Mouse (Mus musculus): ENCODE measurements around the gene Cadm1. TPM values are rescaled to one million over a fixed set of nuclear protein-coding genes. Genes with fewer than 3 reads are reported as not detected.

Gene Cadm1
- polyA plus RNA-seq, 1 experiment from 2014 or later = 206 TPM

DNA sequence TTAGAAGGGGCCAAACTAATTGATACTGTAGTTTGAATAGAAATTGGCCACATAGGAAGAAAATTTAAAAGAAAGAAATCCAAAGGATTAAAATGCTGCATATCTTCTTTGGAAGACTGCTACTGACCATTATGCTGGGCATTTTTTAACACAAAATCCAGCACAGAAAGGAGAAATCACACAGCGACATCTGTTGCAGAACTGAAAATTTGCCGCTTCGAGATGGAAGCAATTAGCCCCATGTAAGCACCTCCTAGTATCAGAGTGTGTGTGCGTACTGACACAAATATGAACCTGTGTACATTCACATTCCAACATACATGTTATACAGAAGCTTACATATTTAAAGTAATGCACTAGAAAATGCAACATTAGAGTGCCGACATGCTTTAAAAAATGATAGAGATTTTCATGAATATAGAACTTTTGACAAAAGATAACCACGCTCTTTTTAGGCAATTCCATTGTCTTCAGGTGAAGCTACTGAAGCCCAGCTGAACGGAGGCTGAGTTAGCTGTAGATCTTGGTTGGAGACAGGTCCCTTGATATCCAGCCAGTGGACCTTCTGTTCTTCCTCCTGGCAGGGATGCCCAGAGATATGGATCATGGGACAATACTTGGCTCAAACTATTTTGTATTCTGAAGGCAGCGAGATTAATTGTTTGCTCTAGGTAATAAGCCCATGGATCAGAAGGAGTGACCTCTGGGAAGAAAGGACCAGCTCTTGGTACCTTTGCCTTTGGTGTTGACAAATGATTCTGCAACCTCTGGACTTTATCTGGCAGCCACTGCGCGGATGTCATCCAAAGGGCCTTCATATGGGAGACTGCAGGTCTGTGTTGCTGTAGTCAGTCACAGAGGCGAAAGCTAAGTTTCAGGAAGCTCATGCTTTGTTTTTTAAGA, 4.9 kb downstream of the Cadm1 start:
- Histone ChIP-seq H3K4me2 (ENCODE audit: low read length) (peak overlapping the region; percentile 14; the same call in 1 of the 2 replicates), H3K27ac (ENCODE audit: low read depth, low read length) (no peak overlapping the region), H3K36me3 (ENCODE audit: control insufficient read depth, insufficient read depth, low read length) (peaks cover 21% of the 10 kb centered on the region), H3K9me3 (replicated peaks; ENCODE audit: control insufficient read depth, low read length) (no peaks in the 10 kb centered on the region), H3K9ac (ENCODE audit: low read length) (no peak overlapping the region), H3K4me3 (ENCODE audit: low read depth, low read length) (no peak overlapping the region), H3K27me3 (replicated peaks; ENCODE audit: control insufficient read depth, insufficient read depth, low read length) (no peaks in the 10 kb centered on the region), H3K4me1 (ENCODE audit: control insufficient read depth, insufficient read depth, low read length) (peaks cover 29% of the 10 kb centered on the region)
- ATAC-seq (no peak), DNase-seq (ENCODE audit: low spot score) (peak; percentile 38)
- WGBS = 75% methylated on average over 11 of the region's 11 CpGs

GRCm38 (mm10) chr9:47545245-47545644, 15.3 kb downstream of the Cadm1 start:
- H3K4me2 ChIP-seq (ENCODE audit: low read length) = no peak overlapping the region
- H3K4me3 ChIP-seq (ENCODE audit: low read depth, low read length) = no peak overlapping the region
- DNase-seq (ENCODE audit: low spot score) (no peak), ATAC-seq (no peak)
- H3K9me3 ChIP-seq (replicated peaks; ENCODE audit: control insufficient read depth, low read length) = no peaks in the 10 kb centered on the region
- H3K9ac ChIP-seq (ENCODE audit: low read length) = no peak overlapping the region
- no peak overlapping the region for H3K27ac ChIP-seq (ENCODE audit: low read depth, low read length)
- H3K27me3 ChIP-seq (replicated peaks; ENCODE audit: control insufficient read depth, insufficient read depth, low read length) = no peaks in the 10 kb centered on the region
- peaks cover 9% of the 10 kb centered on the region for H3K4me1 ChIP-seq (ENCODE audit: control insufficient read depth, insufficient read depth, low read length)
- H3K36me3 ChIP-seq (ENCODE audit: control insufficient read depth, insufficient read depth, low read length) = peaks cover 21% of the 10 kb centered on the region; the same call in 1 of the 2 replicates
- WGBS = 92% methylated on average over 7 of the region's 7 CpGs

DNA sequence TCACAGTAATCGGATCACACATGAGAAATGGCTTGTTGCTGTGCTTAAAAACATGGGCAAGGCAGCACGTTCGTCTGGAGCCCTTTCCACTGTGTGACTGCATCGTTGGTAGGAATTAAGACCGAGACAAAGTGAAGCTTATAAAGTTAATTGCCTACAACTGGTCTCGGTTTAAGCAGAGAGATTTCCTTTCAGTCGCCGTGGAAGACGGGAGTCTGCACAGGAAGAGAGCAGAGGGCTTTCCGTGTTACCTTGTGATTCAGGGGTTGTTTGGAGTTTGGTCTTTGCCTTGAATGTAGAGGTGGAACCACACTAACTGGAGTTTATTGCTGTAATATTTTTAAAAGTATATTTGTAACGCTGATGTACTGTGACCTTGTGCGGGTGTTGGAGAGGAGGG, 15.7 kb downstream of the Cadm1 start:
- Histone ChIP-seq H3K36me3 (ENCODE audit: control insufficient read depth, insufficient read depth, low read length) (peaks cover 21% of the 10 kb centered on the region; the same call in 1 of the 2 replicates), H3K4me1 (ENCODE audit: control insufficient read depth, insufficient read depth, low read length) (peaks cover 9% of the 10 kb centered on the region), H3K4me2 (ENCODE audit: low read length) (no peak overlapping the region), H3K27me3 (replicated peaks; ENCODE audit: control insufficient read depth, insufficient read depth, low read length) (no peaks in the 10 kb centered on the region), H3K27ac (ENCODE audit: low read depth, low read length) (no peak overlapping the region), H3K9me3 (replicated peaks; ENCODE audit: control insufficient read depth, low read length) (no peaks in the 10 kb centered on the region), H3K4me3 (ENCODE audit: low read depth, low read length) (no peak overlapping the region), H3K9ac (ENCODE audit: low read length) (no peak overlapping the region)
- DNase-seq (ENCODE audit: low spot score) (no peak), ATAC-seq (no peak)
- WGBS = 38% methylated on average over 12 of the region's 12 CpGs

GRCm38 (mm10) chr9:47548402-47548801, 18.4 kb downstream of the Cadm1 start:
- H3K4me3 ChIP-seq (ENCODE audit: low read depth, low read length) = no peak overlapping the region
- no peak overlapping the region for H3K9ac ChIP-seq (ENCODE audit: low read length)
- no peaks in the 10 kb centered on the region for H3K9me3 ChIP-seq (replicated peaks; ENCODE audit: control insufficient read depth, low read length)

GRCm38 (mm10) chr9:47548916-47549315, 18.9 kb downstream of the Cadm1 start:
- Histone ChIP-seq H3K36me3 (ENCODE audit: control insufficient read depth, insufficient read depth, low read length) (peaks cover 15% of the 10 kb centered on the region; the same call in 1 of the 2 replicates), H3K9ac (ENCODE audit: low read length) (no peak overlapping the region), H3K4me3 (ENCODE audit: low read depth, low read length) (no peak overlapping the region), H3K4me1 (ENCODE audit: control insufficient read depth, insufficient read depth, low read length) (peaks cover 9% of the 10 kb centered on the region), H3K9me3 (replicated peaks; ENCODE audit: control insufficient read depth, low read length) (no peaks in the 10 kb centered on the region), H3K27me3 (replicated peaks; ENCODE audit: control insufficient read depth, insufficient read depth, low read length) (no peaks in the 10 kb centered on the region), H3K4me2 (ENCODE audit: low read length) (no peak overlapping the region), H3K27ac (ENCODE audit: low read depth, low read length) (no peak overlapping the region)
- DNase-seq (ENCODE audit: low spot score) (peak; percentile 65), ATAC-seq (peak; percentile 32; the same call in 1 of the 2 replicates)
- WGBS = 56% methylated on average over 5 of the region's 5 CpGs

More at GRCm38 (mm10) chr9:47548402-47548801, 18.4 kb downstream of the Cadm1 start:
- 0 out of 2 replicates have a peak, but pooled peaks have one; percentile 10 for ATAC-seq
- peaks cover 9% of the 10 kb centered on the region for H3K4me1 ChIP-seq (ENCODE audit: control insufficient read depth, insufficient read depth, low read length)
- H3K36me3 ChIP-seq (ENCODE audit: control insufficient read depth, insufficient read depth, low read length) = peaks cover 20% of the 10 kb centered on the region; the same call in 1 of the 2 replicates
- WGBS = 89% methylated on average over 12 of the region's 12 CpGs
- H3K27me3 ChIP-seq (replicated peaks; ENCODE audit: control insufficient read depth, insufficient read depth, low read length) = no peaks in the 10 kb centered on the region
- DNase-seq (ENCODE audit: low spot score) = no peak
- H3K4me2 ChIP-seq (ENCODE audit: low read length) = no peak overlapping the region
- no peak overlapping the region for H3K27ac ChIP-seq (ENCODE audit: low read depth, low read length)

DNA sequence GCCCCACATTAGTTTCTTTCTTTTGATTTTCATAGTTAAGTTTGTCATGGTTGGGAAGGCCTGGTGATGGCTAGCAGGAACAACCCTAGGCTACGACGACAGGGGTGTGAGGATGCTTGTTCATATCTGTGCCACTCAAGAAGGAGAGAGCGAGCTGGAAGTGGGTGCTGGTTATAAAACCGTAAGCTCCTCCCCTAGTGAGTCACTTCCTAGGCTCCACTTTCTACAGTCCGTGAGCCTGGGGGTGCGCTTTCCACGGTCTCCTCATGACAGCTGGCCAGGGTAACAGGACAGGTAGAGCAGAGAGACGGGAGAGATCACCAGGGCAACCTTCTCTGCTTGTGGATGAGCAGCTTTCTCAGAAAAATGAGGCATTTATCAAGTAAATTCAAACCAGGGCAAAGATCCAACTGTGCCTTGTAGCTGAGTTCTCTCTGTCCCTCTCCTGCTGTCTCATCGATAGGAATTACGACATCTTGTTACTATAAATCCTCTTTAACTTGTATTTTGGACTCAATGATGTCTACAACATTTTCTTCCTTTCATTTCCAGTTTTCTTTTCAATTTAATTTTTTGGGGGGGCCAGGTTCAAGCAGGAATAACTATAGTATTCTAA, 23.1 kb downstream of the Cadm1 start:
- Histone ChIP-seq H3K9ac (ENCODE audit: low read length) (no peak overlapping the region), H3K4me1 (ENCODE audit: control insufficient read depth, insufficient read depth, low read length) (peaks cover 6% of the 10 kb centered on the region; the same call in 1 of the 2 replicates), H3K36me3 (ENCODE audit: control insufficient read depth, insufficient read depth, low read length) (peaks cover 11% of the 10 kb centered on the region; the same call in 1 of the 2 replicates), H3K4me3 (ENCODE audit: low read depth, low read length) (no peak overlapping the region), H3K27me3 (replicated peaks; ENCODE audit: control insufficient read depth, insufficient read depth, low read length) (no peaks in the 10 kb centered on the region), H3K4me2 (ENCODE audit: low read length) (no peak overlapping the region), H3K9me3 (replicated peaks; ENCODE audit: control insufficient read depth, low read length) (no peaks in the 10 kb centered on the region), H3K27ac (ENCODE audit: low read depth, low read length) (no peak overlapping the region)
- DNase-seq (ENCODE audit: low spot score) (no peak), ATAC-seq (no peak)
- WGBS = 92% methylated on average over 10 of the region's 10 CpGs

DNA sequence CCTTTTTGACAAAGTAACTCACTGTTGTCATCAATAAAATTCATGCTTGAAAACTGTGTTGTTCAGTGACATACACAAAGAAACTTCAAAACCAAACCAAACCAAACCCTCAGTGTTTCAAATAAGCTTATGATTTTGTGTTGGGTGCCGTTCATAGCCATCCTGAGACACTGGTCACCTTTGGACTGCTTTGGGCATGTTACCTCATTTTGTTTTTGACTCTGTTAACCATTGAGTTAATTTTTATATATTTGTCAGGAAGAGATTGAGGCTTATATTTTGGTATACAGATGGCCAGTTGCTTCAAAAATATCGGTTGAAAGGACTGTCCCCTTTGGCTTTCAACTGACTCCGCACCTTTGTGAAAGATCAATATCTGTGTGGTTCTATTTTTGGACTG, 30.8 kb downstream of the Cadm1 start:
- H3K36me3 ChIP-seq (ENCODE audit: control insufficient read depth, insufficient read depth, low read length) = no peaks in the 10 kb centered on the region
- ATAC-seq = no peak
- H3K4me1 ChIP-seq (ENCODE audit: control insufficient read depth, insufficient read depth, low read length) = peaks cover 19% of the 10 kb centered on the region
- H3K9ac ChIP-seq (ENCODE audit: low read length) = no peak overlapping the region
- no peak overlapping the region for H3K4me3 ChIP-seq (ENCODE audit: low read depth, low read length)
- no peak for DNase-seq (ENCODE audit: low spot score)
- H3K27me3 ChIP-seq (replicated peaks; ENCODE audit: control insufficient read depth, insufficient read depth, low read length) = no peaks in the 10 kb centered on the region
- no peak overlapping the region for H3K4me2 ChIP-seq (ENCODE audit: low read length)
- no peaks in the 10 kb centered on the region for H3K9me3 ChIP-seq (replicated peaks; ENCODE audit: control insufficient read depth, low read length)
- no peak overlapping the region for H3K27ac ChIP-seq (ENCODE audit: low read depth, low read length)
- WGBS = 94% methylated on average over 3 of the region's 3 CpGs

DNA sequence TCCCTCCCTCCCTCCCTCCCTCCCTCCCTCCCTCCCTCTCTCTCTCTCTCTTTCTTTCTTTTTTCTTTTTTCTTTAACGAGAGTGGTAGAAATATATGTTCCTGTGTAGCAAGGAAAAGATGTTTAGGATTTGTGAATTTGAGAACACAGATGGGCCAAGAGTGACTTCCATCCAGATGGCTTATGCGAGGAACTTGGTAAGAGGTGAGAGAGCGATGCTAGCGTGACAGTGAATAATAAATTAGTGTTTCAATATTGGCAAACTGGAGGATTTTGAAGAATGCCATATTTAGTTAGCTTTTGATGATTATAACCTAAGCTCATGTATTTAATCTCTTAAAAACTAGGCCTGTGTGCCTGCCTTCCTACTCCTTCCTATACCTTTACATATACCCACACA, 31.6 kb downstream of the Cadm1 start:
- WGBS = 65% methylated on average over 3 of the region's 4 CpGs

More for the DNA sequence above, 31.6 kb downstream of the Cadm1 start:
- H3K4me1 ChIP-seq (ENCODE audit: control insufficient read depth, insufficient read depth, low read length) = peaks cover 16% of the 10 kb centered on the region
- H3K27ac ChIP-seq (ENCODE audit: low read depth, low read length) = no peak overlapping the region
- no peaks in the 10 kb centered on the region for H3K9me3 ChIP-seq (replicated peaks; ENCODE audit: control insufficient read depth, low read length)
- ATAC-seq = 0 out of 2 replicates have a peak, but pooled peaks have one; percentile 37
- H3K4me2 ChIP-seq (ENCODE audit: low read length) = no peak overlapping the region
- no peak overlapping the region for H3K4me3 ChIP-seq (ENCODE audit: low read depth, low read length)
- H3K36me3 ChIP-seq (ENCODE audit: control insufficient read depth, insufficient read depth, low read length) = no peaks in the 10 kb centered on the region
- no peaks in the 10 kb centered on the region for H3K27me3 ChIP-seq (replicated peaks; ENCODE audit: control insufficient read depth, insufficient read depth, low read length)
- no peak overlapping the region for H3K9ac ChIP-seq (ENCODE audit: low read length)
- peak; percentile 68 for DNase-seq (ENCODE audit: low spot score)
